Mouse (Mus musculus) small intestine, adult 2 months (tissue): ENCODE data around the gene Ctbp2. TPM values are rescaled to one million over a fixed set of nuclear protein-coding genes. Genes with fewer than 3 reads are reported as not detected.

Source experiments
- H3K27ac ChIP-seq: fragments of 200-500 bp; 2 replicates; pipeline ENCODE4 v1.5.1; 2012; ENCODE audit warnings: low read depth, low read length, control low read depth, inconsistent platforms; ENCODE audit not compliant: insufficient read depth
- H3K27me3 ChIP-seq: fragments of 200-500 bp; 2 replicates; pipeline ENCODE4 v1.6.1; 2012; ENCODE audit warnings: mild to moderate bottlenecking, moderate library complexity, low read length, inconsistent platforms; ENCODE audit not compliant: control insufficient read depth, insufficient read depth
- H3K36me3 ChIP-seq: fragments of 200-500 bp; 2 replicates; pipeline ENCODE4 v1.6.1; 2012; ENCODE audit warnings: mild to moderate bottlenecking, low read length, control low read depth, inconsistent platforms; ENCODE audit not compliant: control insufficient read depth, insufficient read depth
- H3K4me1 ChIP-seq: fragments of 200-500 bp; 2 replicates; pipeline ENCODE4 v1.6.1; 2012; ENCODE audit warnings: low read length, inconsistent platforms, mixed read lengths; ENCODE audit not compliant: control insufficient read depth, insufficient read depth, insufficient read length
- H3K4me3 ChIP-seq: fragments of 200-500 bp; 2 replicates; pipeline ENCODE4 v1.5.1; 2012; ENCODE audit warnings: low read depth, mild to moderate bottlenecking, control low read depth, inconsistent platforms, low read length, moderate library complexity
- CTCF ChIP-seq: fragments of 200-500 bp; IDR thresholded peaks from 2 replicates; pipeline ENCODE4 v1.5.1; 2012; ENCODE audit warnings: low read depth, mild to moderate bottlenecking, control low read depth, inconsistent platforms, low read length, moderate library complexity, mixed read lengths; ENCODE audit not compliant: insufficient replicate concordance, insufficient read length; ENCODE audit errors: extremely low read depth
- POLR2A ChIP-seq: fragments of 200-500 bp; IDR thresholded peaks from 2 replicates; pipeline ENCODE4 v1.6.1; 2012; ENCODE audit warnings: low read depth, mild to moderate bottlenecking, control low read depth, inconsistent platforms, low read length, moderate library complexity
- WGBS: fragments of 180-500 bp; shearing (Covaris S2); methylation state at CpG from one replicate; pipeline ENCODE4 v1.1.7; 2018; 5-methylcytosine and 5-hydroxymethylcytosine counted together
- polyA plus RNA-seq: library from polyadenylated mRNA; depleted of rRNA; stranded (reverse); fragments of >200 nt; gene quantifications from 2 replicates; pipeline ENCODE4 v1.2.3, GENCODE M21; 2012

Gene Ctbp2
- polyA plus RNA-seq, 1 experiment, result 33.8 TPM

- Histone ChIP-seq H3K36me3 (no peaks in the 10 kb centered on the region; the same call in 1 of the 2 replicates), H3K27me3 (no peaks in the 10 kb centered on the region), H3K4me3 (no peak overlapping the region), H3K27ac (0 out of 2 replicates have a peak overlapping the region, but pooled peaks have one; percentile 12), H3K4me1 (peaks cover 17% of the 10 kb centered on the region)
- no peak for TF ChIP-seq POLR2A
- no peak for TF ChIP-seq CTCF
- 23% methylated on average over 11 of the region's 11 CpGs for WGBS
Measured at GRCm38 (mm10) chr7:133007343-133007742, 116.8 kb downstream of the Ctbp2 start.

GRCm38 (mm10) chr7:133005772-133006171 is 118.4 kb downstream of the Ctbp2 start:
- no peak overlapping the region for H3K4me3 ChIP-seq
- no peaks in the 10 kb centered on the region; the same call in 1 of the 2 replicates for H3K36me3 ChIP-seq
- H3K27me3 ChIP-seq, result no peaks in the 10 kb centered on the region
- TF ChIP-seq CTCF (no peak), POLR2A (no peak)
- H3K4me1 ChIP-seq, result peaks cover 14% of the 10 kb centered on the region
- no peak overlapping the region for H3K27ac ChIP-seq
- WGBS, result 82% methylated on average over 7 of the region's 7 CpGs

- Histone ChIP-seq H3K4me1 (peaks cover 14% of the 10 kb centered on the region), H3K4me3 (no peak overlapping the region), H3K36me3 (peaks cover 7% of the 10 kb centered on the region), H3K27ac (no peak overlapping the region), H3K27me3 (no peaks in the 10 kb centered on the region)
- TF ChIP-seq CTCF, result peak; percentile 77; the same call in 1 of the 2 replicates
- no peak for TF ChIP-seq POLR2A
- 8% methylated on average over 3 of the region's 3 CpGs for WGBS
Measured at GRCm38 (mm10) chr7:133003421-133003820, 120.7 kb downstream of the Ctbp2 start.

GRCm38 (mm10) chr7:133002271-133002670 is 121.9 kb downstream of the Ctbp2 start:
- TF ChIP-seq POLR2A (no peak), CTCF (no peak)
- Histone ChIP-seq H3K27me3 (no peaks in the 10 kb centered on the region), H3K4me1 (peaks cover 5% of the 10 kb centered on the region), H3K27ac (no peak overlapping the region), H3K4me3 (no peak overlapping the region), H3K36me3 (peaks cover 16% of the 10 kb centered on the region)
- WGBS, result 84% methylated on average over 6 of the region's 6 CpGs

- no peak overlapping the region for H3K4me3 ChIP-seq
- H3K27ac ChIP-seq, result no peak overlapping the region
- H3K4me1 ChIP-seq, result no peaks in the 10 kb centered on the region
- H3K36me3 ChIP-seq, result peaks cover 20% of the 10 kb centered on the region
- WGBS, result 94% methylated on average over 3 of the region's 3 CpGs
- TF ChIP-seq CTCF (no peak), POLR2A (no peak)
- no peaks in the 10 kb centered on the region for H3K27me3 ChIP-seq
Measured at GRCm38 (mm10) chr7:133001388-133001787, 122.8 kb downstream of the Ctbp2 start.

- WGBS, result 93% methylated on average over 11 of the region's 11 CpGs
- no peak for TF ChIP-seq POLR2A
- no peak for TF ChIP-seq CTCF
- no peaks in the 10 kb centered on the region for H3K27me3 ChIP-seq
Measured at GRCm38 (mm10) chr7:132999061-132999460, 125.1 kb downstream of the Ctbp2 start.

GRCm38 (mm10) chr7:132998639-132999038 is 125.5 kb downstream of the Ctbp2 start:
- TF ChIP-seq POLR2A (no peak), CTCF (no peak)
- Histone ChIP-seq H3K27me3 (no peaks in the 10 kb centered on the region), H3K4me3 (no peak overlapping the region), H3K27ac (no peak overlapping the region), H3K4me1 (no peaks in the 10 kb centered on the region), H3K36me3 (peaks cover 35% of the 10 kb centered on the region)
- WGBS, result 94% methylated on average over 12 of the region's 12 CpGs

More at GRCm38 (mm10) chr7:132999061-132999460, 125.1 kb downstream of the Ctbp2 start:
- Histone ChIP-seq H3K4me3 (no peak overlapping the region), H3K36me3 (peaks cover 31% of the 10 kb centered on the region), H3K4me1 (no peaks in the 10 kb centered on the region), H3K27ac (no peak overlapping the region)

- H3K36me3 ChIP-seq, result peaks cover 39% of the 10 kb centered on the region
- 87% methylated on average over 5 of the region's 5 CpGs for WGBS
- no peaks in the 10 kb centered on the region for H3K4me1 ChIP-seq
- no peaks in the 10 kb centered on the region for H3K27me3 ChIP-seq
- no peak overlapping the region for H3K4me3 ChIP-seq
- TF ChIP-seq POLR2A (no peak), CTCF (peak; percentile 45; the same call in 1 of the 2 replicates)
- no peak overlapping the region for H3K27ac ChIP-seq
Measured at GRCm38 (mm10) chr7:132996391-132996790, 127.8 kb downstream of the Ctbp2 start.
